Mouse (Mus musculus) hindbrain, embryonic 14.5 days (tissue): ENCODE data around the gene Olfr118. TPM values are rescaled to one million over a fixed set of nuclear protein-coding genes. Genes with fewer than 3 reads are reported as not detected.
"Not testable (repeated sequence)": the region's sequence is repeated elsewhere in the genome, so short reads cannot be mapped to it uniquely, and the experiment has no call there.

Experiments
- ATAC-seq: fragments of 200-750 bp; cut with Nextera tagmentation; 2 replicates; pipeline ENCODE4 v1.8.0; 2017; ENCODE audit warnings: moderate number of reproducible peaks, mild to moderate bottlenecking, moderate TSS enrichment, moderate library complexity; ENCODE audit not compliant: low FRiP score
- DNase-seq: peaks from one replicate; pipeline ENCODE4 v3.0.0-alpha.2; 2015; ENCODE audit warnings: low spot score
- H3K27ac ChIP-seq: fragments of 300-500 bp; sonication (generic); 2 replicates; pipeline ENCODE4 v1.5.1; 2014; ENCODE audit warnings: mild to moderate bottlenecking, moderate library complexity
- H3K27me3 ChIP-seq: fragments of 300-500 bp; sonication (generic); 2 replicates; pipeline ENCODE4 v1.6.1; 2014; ENCODE audit warnings: mild to moderate bottlenecking, low read length, mixed read lengths; ENCODE audit not compliant: control insufficient read depth, insufficient read depth
- H3K36me3 ChIP-seq: fragments of 300-500 bp; sonication (generic); replicated peaks from 2 replicates; pipeline ENCODE4 v1.6.1; 2014; ENCODE audit not compliant: control insufficient read depth, insufficient read depth
- H3K4me1 ChIP-seq: fragments of 300-500 bp; sonication (generic); replicated peaks from 2 replicates; pipeline ENCODE4 v1.6.1; 2014; ENCODE audit warnings: antibody characterized with exemption, low read length, mixed read lengths; ENCODE audit not compliant: control insufficient read depth, insufficient read depth
- H3K4me2 ChIP-seq: fragments of 300-500 bp; sonication (generic); replicated peaks from 2 replicates; pipeline ENCODE4 v1.6.1; 2014; ENCODE audit warnings: mild to moderate bottlenecking, moderate library complexity
- H3K4me3 ChIP-seq: fragments of 300-500 bp; sonication (generic); replicated peaks from 2 replicates; pipeline ENCODE4 v1.5.1; 2014; ENCODE audit warnings: mild to moderate bottlenecking, low read length
- H3K9ac ChIP-seq: fragments of 300-500 bp; sonication (generic); 2 replicates; pipeline ENCODE4 v1.6.1; 2014
- H3K9me3 ChIP-seq: fragments of 300-500 bp; sonication (generic); 2 replicates; pipeline ENCODE4 v1.6.1; 2016; ENCODE audit warnings: low read length; ENCODE audit not compliant: control insufficient read depth
- WGBS: fragments of 180-500 bp; shearing (Covaris S2); extraction: QIAGEN DNeasy Blood & Tissue Kit; methylation state at CpG from one replicate; pipeline ENCODE4 v1.1.7; 2014; 5-methylcytosine and 5-hydroxymethylcytosine counted together
- polyA plus RNA-seq: library from polyadenylated mRNA; unstranded; fragments of >200 nt; fragmentation: Nextera tagmentation; extraction: Ambion mirVana; gene quantifications from 2 replicates; pipeline ENCODE4 v1.2.1, GENCODE M21; 2014

The Olfr118 gene
- polyA plus RNA-seq: not detected in 2 replicates

DNA sequence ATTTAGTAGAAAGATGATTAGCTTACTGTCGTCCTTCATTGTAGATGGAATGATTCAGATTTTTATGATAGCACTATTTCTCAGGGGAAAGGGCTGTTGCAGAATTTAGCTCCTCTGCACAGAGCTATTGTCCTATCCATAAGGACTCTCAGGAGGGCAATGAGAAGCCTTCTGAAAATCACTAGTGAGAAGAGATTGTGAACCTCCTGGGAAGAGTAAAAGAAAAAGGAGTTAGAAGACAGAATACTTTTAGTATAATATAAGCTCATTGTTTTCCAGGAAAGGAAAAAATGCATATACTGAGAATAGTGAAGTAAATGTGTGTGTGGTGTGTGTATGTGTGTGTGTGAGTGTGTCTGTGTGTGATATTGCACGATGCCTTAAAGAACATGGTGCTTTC, at the start of gene Olfr118:
Gene Olfr118, plus strand, starts transcription at position 301 of the 400 bp plus-strand sequence.
- Histone ChIP-seq H3K36me3 (no peaks in the 10 kb centered on the region), H3K4me1 (no peaks in the 10 kb centered on the region), H3K9me3 (no peaks in the 10 kb centered on the region), H3K27me3 (no peaks in the 10 kb centered on the region), H3K27ac (no peak within 1 kb of the TSS), H3K9ac (no peak within 1 kb of the TSS), H3K4me2 (no peak within 1 kb of the TSS), H3K4me3 (no peak within 1 kb of the TSS)
- 71% methylated on average over 2 of the region's 2 CpGs for WGBS
- DNase-seq (no peak), ATAC-seq (no peak)

DNA sequence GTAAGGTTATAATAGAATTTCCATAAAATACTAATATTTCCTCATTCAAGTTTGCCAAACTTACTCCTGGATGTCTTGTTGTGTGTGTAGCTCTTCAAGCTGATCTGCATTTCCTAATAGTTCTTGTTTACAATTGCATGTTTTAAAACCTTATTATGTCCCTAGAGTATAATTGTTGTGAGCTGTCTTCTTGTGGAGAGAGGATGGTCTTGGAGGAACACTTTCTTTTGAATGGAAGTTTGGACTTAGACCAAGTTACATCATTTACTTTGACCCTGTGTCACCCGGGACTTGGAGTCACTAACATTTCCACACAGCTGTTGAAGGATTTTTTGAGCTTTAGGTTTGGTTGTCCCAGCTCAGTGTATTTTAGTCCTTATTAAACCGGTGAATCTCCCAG, 39.8 kb upstream of the Olfr118 start, which contains the start of the genes Olfr115 and Olfr116:
Gene Olfr115, minus strand, starts transcription at position 101 of the 400 bp plus-strand sequence.
Gene Olfr116, minus strand, starts transcription at position 191 of the 400 bp plus-strand sequence.
- Histone ChIP-seq H3K4me2 (no peak within 1 kb of the TSS), H3K9me3 (peaks cover 14% of the 10 kb centered on the region; the same call in 1 of the 2 replicates), H3K27ac (no peak within 1 kb of the TSS), H3K27me3 (no peaks in the 10 kb centered on the region), H3K9ac (no peak within 1 kb of the TSS), H3K36me3 (no peaks in the 10 kb centered on the region), H3K4me3 (no peak within 1 kb of the TSS), H3K4me1 (no peaks in the 10 kb centered on the region)
- WGBS: 85% methylated on average over 2 of the region's 2 CpGs
- DNase-seq (no peak), ATAC-seq (no peak)

DNA sequence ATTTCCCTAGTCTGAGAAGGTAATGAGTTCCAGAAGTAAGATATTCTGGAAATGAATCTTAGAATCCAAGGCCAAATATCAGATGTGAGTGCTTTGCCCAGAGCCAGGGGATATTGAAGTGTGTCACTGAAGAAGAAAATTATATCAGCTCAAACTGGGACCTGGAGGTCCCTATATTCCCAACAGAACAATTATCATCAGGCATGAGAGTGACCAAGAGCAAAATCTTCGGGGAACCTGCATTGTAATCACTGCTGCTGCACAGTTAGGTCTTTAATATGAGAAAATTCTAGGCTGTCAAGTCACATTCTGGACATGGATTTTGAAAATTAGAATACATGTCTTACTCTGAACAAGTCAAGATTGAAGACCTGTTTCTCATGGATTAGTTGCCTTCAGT, 3.1 kb upstream of the Olfr118 start, which contains the start of gene Olfr117:
Gene Olfr117, minus strand, starts transcription at position 101 of the 400 bp plus-strand sequence.
- H3K27ac ChIP-seq: no peak within 1 kb of the TSS
- H3K9ac ChIP-seq: no peak within 1 kb of the TSS
- ATAC-seq: no peak
- no peaks in the 10 kb centered on the region for H3K4me1 ChIP-seq
- no peaks in the 10 kb centered on the region for H3K36me3 ChIP-seq
- DNase-seq: no peak
- H3K4me3 ChIP-seq: no peak within 1 kb of the TSS
- no peaks in the 10 kb centered on the region for H3K27me3 ChIP-seq
- no peak within 1 kb of the TSS for H3K4me2 ChIP-seq
- WGBS: 61% methylated on average over 1 of the region's 1 CpGs
- H3K9me3 ChIP-seq: no peaks in the 10 kb centered on the region

DNA sequence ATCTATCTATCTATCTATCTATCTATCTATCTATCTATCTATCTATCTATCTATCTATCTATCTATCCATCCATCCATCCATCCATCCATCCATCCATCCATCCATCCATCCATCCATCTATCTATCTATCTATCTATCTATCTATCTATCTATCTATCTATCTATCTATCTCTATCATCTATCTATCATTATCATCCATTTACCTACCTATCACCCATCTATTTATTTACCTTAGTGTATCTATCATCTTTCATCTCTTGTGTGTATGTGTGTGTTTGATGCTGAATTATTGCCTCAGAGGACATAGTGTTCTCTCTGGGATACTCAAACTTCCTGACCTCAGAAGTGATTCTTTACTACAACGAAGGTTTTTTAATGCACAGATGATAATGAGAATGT, 29.5 kb downstream of the Olfr118 start, which contains the start of gene Olfr119:
Gene Olfr119, plus strand, starts transcription at position 301 of the 400 bp plus-strand sequence.
- not testable (repeated sequence) for H3K27ac ChIP-seq, DNase-seq, H3K4me1 ChIP-seq, ATAC-seq, H3K4me3 ChIP-seq, H3K27me3 ChIP-seq, H3K4me2 ChIP-seq, H3K36me3 ChIP-seq, H3K9ac ChIP-seq, H3K9me3 ChIP-seq
- WGBS: 61% methylated on average over 1 of the region's 1 CpGs

DNA sequence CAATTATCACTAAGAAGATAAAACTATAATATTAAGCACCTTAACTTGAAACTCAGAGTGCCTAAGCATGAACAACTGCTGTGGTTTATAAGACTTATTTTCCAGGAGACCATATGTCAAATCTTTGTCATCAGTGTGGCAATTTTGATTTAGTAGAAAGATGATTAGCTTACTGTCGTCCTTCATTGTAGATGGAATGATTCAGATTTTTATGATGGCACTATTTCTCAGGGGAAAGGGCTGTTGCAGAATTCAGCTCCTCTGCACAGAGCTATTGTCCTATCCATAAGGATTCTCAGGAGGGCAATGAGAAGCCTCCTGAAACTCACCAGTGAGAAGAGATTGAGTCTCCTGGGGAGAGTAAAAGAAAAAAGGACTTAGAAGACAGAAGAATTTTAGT, 54.7 kb downstream of the Olfr118 start, which contains the start of gene Olfr120:
Gene Olfr120, plus strand, starts transcription at position 301 of the 400 bp plus-strand sequence.
- WGBS: 74% methylated on average over 1 of the region's 1 CpGs
- H3K36me3 ChIP-seq: no peaks in the 10 kb centered on the region
- no peak for ATAC-seq
- H3K27me3 ChIP-seq: no peaks in the 10 kb centered on the region
- no peak for DNase-seq
- no peaks in the 10 kb centered on the region for H3K4me1 ChIP-seq
- no peak within 1 kb of the TSS for H3K27ac ChIP-seq
- no peak within 1 kb of the TSS for H3K4me3 ChIP-seq
- no peak within 1 kb of the TSS for H3K4me2 ChIP-seq
- no peaks in the 10 kb centered on the region for H3K9me3 ChIP-seq
- H3K9ac ChIP-seq: no peak within 1 kb of the TSS

Other genes with a start within 250 kb of the Olfr118 start
- gene Olfr108, start 221.5 kb upstream of the Olfr118 start, polyA plus RNA-seq: not detected in 2 replicates
- gene Olfr109, start 208.1 kb upstream of the Olfr118 start, polyA plus RNA-seq: not detected in 2 replicates
- gene H2-M2, start 183.4 kb upstream of the Olfr118 start, polyA plus RNA-seq: not detected in 2 replicates
- gene Olfr110, start 174.5 kb upstream of the Olfr118 start, polyA plus RNA-seq: not detected in 2 replicates
- gene Olfr111, start 159.0 kb upstream of the Olfr118 start, polyA plus RNA-seq: not detected in 2 replicates
- gene Olfr112, start 97.5 kb upstream of the Olfr118 start, polyA plus RNA-seq: not detected in 2 replicates
- not detected in 2 replicates for gene Olfr113, start 89.3 kb upstream of the Olfr118 start, polyA plus RNA-seq
- gene Olfr114, start 74.2 kb upstream of the Olfr118 start, polyA plus RNA-seq: not detected in 2 replicates
- gene Olfr115, start 39.9 kb upstream of the Olfr118 start, polyA plus RNA-seq: not detected in 2 replicates
- not detected in 2 replicates for gene Olfr116, start 39.8 kb upstream of the Olfr118 start, polyA plus RNA-seq
- not detected in 2 replicates for gene Olfr117, start 3.2 kb upstream of the Olfr118 start, polyA plus RNA-seq
- gene Olfr119, start 29.6 kb downstream of the Olfr118 start, polyA plus RNA-seq: not detected in 2 replicates
- gene Olfr120, start 54.8 kb downstream of the Olfr118 start, polyA plus RNA-seq: not detected in 2 replicates
- gene Olfr121, start 81.9 kb downstream of the Olfr118 start, polyA plus RNA-seq: not detected in 2 replicates
- gene Olfr122, start 101.6 kb downstream of the Olfr118 start, polyA plus RNA-seq: not detected in 2 replicates
- gene Olfr123, start 126.5 kb downstream of the Olfr118 start, polyA plus RNA-seq: not detected in 2 replicates
- not detected in 2 replicates for gene Olfr124, start 132.9 kb downstream of the Olfr118 start, polyA plus RNA-seq
- not detected in 2 replicates for gene Olfr125, start 166.0 kb downstream of the Olfr118 start, polyA plus RNA-seq
- gene Olfr126, start 180.5 kb downstream of the Olfr118 start, polyA plus RNA-seq: not detected in 2 replicates
- not detected in 2 replicates for gene Olfr127, start 233.4 kb downstream of the Olfr118 start, polyA plus RNA-seq